Mouse (Mus musculus) cortical plate, adult 2 months (tissue): Measurements from ENCODE around the gene Aspa.

ENCODE experiments used
- CTCF ChIP-seq: fragments of 200-500 bp; IDR thresholded peaks from 2 replicates; pipeline ENCODE4 v1.5.1; 2011; ENCODE audit warnings: mild to moderate bottlenecking, control low read depth, low read length; ENCODE audit not compliant: insufficient read depth; ENCODE audit errors: extremely low read depth
- POLR2A ChIP-seq: fragments of 200-500 bp; IDR thresholded peaks from 2 replicates; pipeline ENCODE4 v1.6.1; 2011; ENCODE audit warnings: mild to moderate bottlenecking, low read length, control low read depth; ENCODE audit not compliant: insufficient read depth; ENCODE audit errors: extremely low read depth

DNA sequence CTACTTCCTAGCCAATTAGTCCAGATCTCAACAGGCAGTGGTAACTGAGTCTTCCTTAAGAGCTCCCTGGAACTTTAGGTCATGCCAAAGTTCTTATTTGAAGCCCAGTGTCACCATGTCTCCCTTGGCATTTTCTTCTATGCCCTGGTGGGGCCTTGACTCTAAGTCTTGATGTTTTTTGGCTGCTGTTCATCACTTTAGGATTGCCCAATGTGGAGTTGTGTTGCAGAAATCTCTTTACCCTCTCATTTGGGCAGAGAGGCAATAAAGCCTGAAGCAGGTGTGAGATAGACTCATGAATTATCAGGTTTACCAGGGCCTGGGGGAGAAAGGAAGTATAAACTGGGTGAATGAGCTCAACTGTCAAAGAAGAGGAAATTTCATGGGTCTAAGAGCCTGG lies 70.7 kb downstream of the Aspa start:
- TF ChIP-seq CTCF, result no peak
- no peak for TF ChIP-seq POLR2A
